Mouse (Mus musculus): ENCODE measurements around the gene Tomm40. TPM values are rescaled to one million over a fixed set of nuclear protein-coding genes. Genes with fewer than 3 reads are reported as not detected.
A peak's percentile ranks its signal among the peaks of the same experiment; 100 is the strongest.

Gene Tomm40
- polyA plus RNA-seq, 1 experiment from 2014 or later: 51.8 TPM

DNA sequence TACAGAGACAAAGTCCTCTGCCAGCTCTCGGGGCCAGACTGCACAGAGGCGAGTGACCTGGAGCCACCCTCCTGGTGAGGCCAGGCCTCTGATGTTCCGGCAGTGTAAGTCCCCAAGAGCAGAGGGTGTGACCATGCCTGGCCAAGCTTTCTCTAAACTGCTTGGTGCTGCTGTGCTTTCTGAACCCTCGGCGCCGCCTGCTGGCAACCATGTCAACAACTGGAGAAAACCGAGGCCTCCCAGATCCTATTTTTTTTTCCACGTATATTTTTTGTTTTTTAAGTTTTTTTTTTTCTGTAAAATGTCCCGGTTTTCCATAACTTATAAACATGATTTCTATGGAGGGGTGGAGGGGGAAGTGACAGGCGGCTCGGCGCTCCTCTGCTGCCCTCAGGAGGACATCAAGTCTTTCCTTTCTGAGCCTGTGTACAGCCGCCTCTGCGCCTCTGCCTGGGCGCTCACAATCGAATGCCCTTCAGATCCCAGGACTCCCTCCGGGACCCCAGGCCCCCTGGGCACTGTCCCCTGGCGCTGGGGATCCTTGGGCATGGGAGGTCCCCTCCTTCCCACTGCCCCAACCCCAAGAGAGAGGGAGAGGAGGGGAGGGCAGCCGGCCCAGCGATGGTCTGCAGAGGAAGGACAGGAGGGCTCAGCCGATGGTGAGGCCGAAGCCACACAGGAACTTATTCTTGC, 14.0 kb downstream of the Tomm40 start:
- Histone ChIP-seq H3K9ac (ENCODE audit: low read depth, low read length) (0 out of 2 replicates have a peak overlapping the region, but pooled peaks have one; percentile 39), H3K27me3 (ENCODE audit: control insufficient read depth, insufficient read depth, low read depth, low read length) (no peaks in the 10 kb centered on the region), H3K4me1 (ENCODE audit: control insufficient read depth, low read depth, low read length) (peaks cover 35% of the 10 kb centered on the region), H3K27ac (ENCODE audit: low read length) (peak overlapping the region; percentile 79), H3K9me3 (replicated peaks; ENCODE audit: control insufficient read depth, low read length) (no peaks in the 10 kb centered on the region), H3K4me2 (ENCODE audit: low read depth, low read length) (no peak overlapping the region), H3K36me3 (ENCODE audit: control insufficient read depth, insufficient read depth) (peaks cover 5% of the 10 kb centered on the region; the same call in 1 of the 2 replicates), H3K4me3 (ENCODE audit: low read depth, low read length) (no peak overlapping the region)
- WGBS (ENCODE audit: insufficient replicate concordance): 16% methylated on average over 22 of the region's 22 CpGs
- ATAC-seq (ENCODE audit: low read depth): peak; percentile 82

DNA sequence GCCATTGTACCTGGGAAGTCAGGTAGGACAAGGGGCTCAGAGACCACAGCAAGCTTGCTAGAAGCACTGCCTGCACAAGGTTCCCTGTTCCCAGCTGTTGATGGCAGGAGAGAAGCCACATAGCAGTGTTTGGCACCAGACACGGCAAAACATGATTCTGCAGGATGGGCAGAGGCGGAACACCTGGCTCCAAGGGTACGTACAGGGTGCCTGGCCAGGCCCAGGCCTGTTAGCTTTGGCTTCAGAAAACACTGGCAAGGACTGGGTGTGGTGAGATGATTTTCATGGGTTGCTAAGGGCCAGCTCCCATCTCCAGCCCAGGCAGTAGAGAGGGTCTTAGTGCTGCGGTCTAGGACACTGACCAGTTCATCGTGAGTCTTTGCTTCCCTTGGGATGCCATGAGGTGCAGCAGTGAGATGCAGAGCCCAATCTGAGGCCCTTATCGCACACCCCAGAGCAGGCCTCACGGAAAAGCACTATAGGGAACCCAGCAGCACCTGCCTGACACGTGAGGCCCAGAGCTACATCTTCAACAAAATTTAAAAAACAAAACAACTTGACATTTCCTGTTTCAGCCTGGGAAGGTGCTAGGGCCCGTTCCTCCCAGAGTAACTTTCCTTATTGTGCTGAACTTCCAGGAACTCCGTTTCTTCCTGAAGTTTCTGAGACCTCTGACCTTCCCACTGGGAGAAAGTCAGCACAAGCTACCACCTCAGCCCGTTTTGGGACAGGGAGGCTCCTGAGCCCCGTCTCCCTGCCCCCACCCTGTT, 14.8 kb downstream of the Tomm40 start:
- WGBS (ENCODE audit: insufficient replicate concordance): 41% methylated on average over 12 of the region's 12 CpGs
- Histone ChIP-seq H3K27ac (ENCODE audit: low read length) (peak overlapping the region; percentile 79), H3K36me3 (ENCODE audit: control insufficient read depth, insufficient read depth) (peaks cover 8% of the 10 kb centered on the region; the same call in 1 of the 2 replicates), H3K4me3 (ENCODE audit: low read depth, low read length) (no peak overlapping the region), H3K4me2 (ENCODE audit: low read depth, low read length) (no peak overlapping the region), H3K27me3 (ENCODE audit: control insufficient read depth, insufficient read depth, low read depth, low read length) (no peaks in the 10 kb centered on the region), H3K9ac (ENCODE audit: low read depth, low read length) (0 out of 2 replicates have a peak overlapping the region, but pooled peaks have one; percentile 5), H3K9me3 (replicated peaks; ENCODE audit: control insufficient read depth, low read length) (no peaks in the 10 kb centered on the region), H3K4me1 (ENCODE audit: control insufficient read depth, low read depth, low read length) (peaks cover 43% of the 10 kb centered on the region)
- no peak; the same call in 1 of the 2 replicates for ATAC-seq (ENCODE audit: low read depth)

DNA sequence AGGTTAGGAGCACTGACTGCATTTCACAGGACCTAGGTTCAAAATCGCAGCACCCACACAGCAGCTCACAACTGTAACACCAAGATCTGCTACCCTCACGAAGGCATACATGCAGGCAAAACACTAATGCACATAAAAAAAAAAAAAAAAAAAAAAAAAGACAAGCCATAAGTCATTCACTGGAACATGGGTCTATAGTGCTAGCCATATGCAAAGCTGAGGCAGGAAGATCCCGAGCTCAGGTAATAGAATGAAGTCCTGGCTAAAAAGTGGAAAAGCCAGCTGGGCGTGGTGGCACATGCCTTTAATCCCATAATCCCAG, 15.4 kb downstream of the Tomm40 start:
- Histone ChIP-seq H3K4me1 (ENCODE audit: control insufficient read depth, low read depth, low read length) (peaks cover 49% of the 10 kb centered on the region), H3K4me3 (ENCODE audit: low read depth, low read length) (no peak overlapping the region), H3K9me3 (replicated peaks; ENCODE audit: control insufficient read depth, low read length) (no peaks in the 10 kb centered on the region), H3K9ac (ENCODE audit: low read depth, low read length) (no peak overlapping the region), H3K27ac (ENCODE audit: low read length) (peak overlapping the region; percentile 79), H3K36me3 (ENCODE audit: control insufficient read depth, insufficient read depth) (peaks cover 8% of the 10 kb centered on the region; the same call in 1 of the 2 replicates), H3K4me2 (ENCODE audit: low read depth, low read length) (no peak overlapping the region), H3K27me3 (ENCODE audit: control insufficient read depth, insufficient read depth, low read depth, low read length) (no peaks in the 10 kb centered on the region)
- no peak for ATAC-seq (ENCODE audit: low read depth)
- WGBS (ENCODE audit: insufficient replicate concordance): 39% methylated on average over 4 of the region's 4 CpGs

DNA sequence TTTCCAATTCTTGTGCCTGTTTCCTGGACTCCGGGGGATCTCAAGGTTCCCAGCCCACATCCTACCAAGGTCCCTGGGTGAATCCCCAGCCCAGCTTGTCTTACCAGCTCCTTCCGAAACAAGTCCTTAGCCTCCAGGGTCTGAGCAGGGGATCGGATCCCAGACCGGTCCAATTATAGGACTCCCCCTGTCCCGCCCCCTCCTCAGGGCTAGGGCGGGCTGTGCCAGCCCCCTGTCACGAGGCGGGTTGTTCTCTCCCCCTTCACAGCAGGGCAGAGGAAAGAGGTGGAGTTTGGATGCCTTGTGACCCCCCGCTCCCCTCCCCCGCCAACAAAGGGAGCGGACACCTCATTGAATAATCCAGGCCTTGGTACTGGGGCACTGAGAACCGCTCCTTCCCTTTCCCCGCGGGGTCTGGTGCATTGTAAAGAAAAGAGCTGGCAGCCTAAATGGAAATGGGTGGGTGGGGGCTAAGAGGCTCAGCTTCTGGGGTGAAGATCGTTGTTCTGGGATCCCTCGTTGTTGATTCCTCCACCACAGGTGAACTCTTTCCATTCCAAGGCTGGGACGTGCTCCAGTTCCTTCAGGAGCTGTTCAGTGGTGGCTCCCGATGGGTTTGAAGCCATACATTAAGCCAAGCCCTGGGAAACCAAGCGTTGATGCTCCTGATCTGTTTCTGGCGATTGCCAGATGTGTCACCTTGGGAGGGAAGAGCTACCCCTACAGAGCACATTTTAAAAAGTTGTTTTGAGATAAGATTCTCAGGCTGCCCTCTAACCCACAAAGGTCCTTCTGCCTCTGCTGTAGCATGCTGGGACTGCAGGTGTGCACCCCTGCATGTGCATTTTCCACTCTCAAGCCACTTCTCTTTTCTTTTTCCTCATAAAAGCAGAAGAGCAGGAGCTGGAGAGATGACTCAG, 16.1 kb downstream of the Tomm40 start, which contains the start of gene Apoe:
Apoe (minus strand) TSS at position 282 of the 920 bp plus-strand sequence.
- peak; percentile 76 for ATAC-seq (ENCODE audit: low read depth)
- H3K4me2 ChIP-seq (ENCODE audit: low read depth, low read length): peak within 1 kb of the TSS; percentile 44
- peak within 1 kb of the TSS; percentile 53 for H3K9ac ChIP-seq (ENCODE audit: low read depth, low read length)
- WGBS (ENCODE audit: insufficient replicate concordance): 1% methylated on average over 20 of the region's 20 CpGs
- no peaks in the 10 kb centered on the region for H3K9me3 ChIP-seq (replicated peaks; ENCODE audit: control insufficient read depth, low read length)
- peaks cover 8% of the 10 kb centered on the region; the same call in 1 of the 2 replicates for H3K36me3 ChIP-seq (ENCODE audit: control insufficient read depth, insufficient read depth)
- H3K4me1 ChIP-seq (ENCODE audit: control insufficient read depth, low read depth, low read length): peaks cover 56% of the 10 kb centered on the region
- H3K27ac ChIP-seq (ENCODE audit: low read length): peak within 1 kb of the TSS; percentile 79
- H3K27me3 ChIP-seq (ENCODE audit: control insufficient read depth, insufficient read depth, low read depth, low read length): no peaks in the 10 kb centered on the region
- peak within 1 kb of the TSS; percentile 59 for H3K4me3 ChIP-seq (ENCODE audit: low read depth, low read length)

DNA sequence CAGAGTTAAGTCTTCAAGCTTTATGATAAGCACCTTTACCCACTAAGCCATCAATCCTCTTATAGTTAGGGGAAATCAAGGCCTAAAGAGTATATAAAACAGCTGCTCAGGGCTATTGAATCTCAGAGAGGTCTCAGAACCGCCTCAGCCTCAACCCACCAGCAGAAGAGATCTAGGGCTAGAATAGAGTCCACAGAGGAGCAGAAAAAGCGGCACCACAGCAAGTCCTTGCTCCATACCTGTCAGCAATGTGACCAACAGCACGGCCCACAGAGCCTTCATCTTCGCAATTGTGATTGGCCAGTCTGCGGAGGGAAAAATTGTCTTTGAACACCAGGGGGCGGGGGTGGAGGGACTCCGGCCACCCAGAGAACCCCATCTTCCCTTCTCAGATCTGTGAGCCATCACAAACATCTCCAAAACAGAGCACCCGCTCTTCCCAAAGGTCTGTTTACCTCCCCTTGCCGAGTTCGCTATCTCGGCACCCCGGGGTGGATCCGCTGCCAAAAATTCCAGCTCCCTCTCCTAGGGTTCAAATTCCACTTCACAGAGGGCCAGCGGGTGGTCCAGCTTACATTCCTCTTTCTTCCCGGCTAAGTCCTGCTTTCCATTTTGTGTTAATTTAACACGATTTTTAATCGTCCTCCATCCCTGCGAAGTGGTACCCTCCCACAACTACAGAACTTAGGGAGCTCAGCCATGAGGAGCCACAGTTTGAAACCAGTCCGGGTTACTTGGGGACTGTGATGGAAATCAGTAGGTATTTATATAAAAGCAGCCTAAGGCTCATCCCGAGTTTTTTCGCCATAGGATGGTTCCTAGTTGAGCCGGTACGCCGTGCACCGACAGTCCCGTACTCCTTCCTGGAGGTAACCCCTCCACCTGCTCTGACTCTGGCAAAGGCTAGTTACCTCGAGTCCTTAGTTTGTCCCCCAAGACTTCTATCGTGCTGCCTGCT, 17.0 kb downstream of the Tomm40 start:
- WGBS (ENCODE audit: insufficient replicate concordance): 2% methylated on average over 28 of the region's 28 CpGs
- H3K9me3 ChIP-seq (replicated peaks; ENCODE audit: control insufficient read depth, low read length): no peaks in the 10 kb centered on the region
- peak overlapping the region; percentile 53 for H3K9ac ChIP-seq (ENCODE audit: low read depth, low read length)
- peak overlapping the region; percentile 71 for H3K27ac ChIP-seq (ENCODE audit: low read length)
- peak overlapping the region; percentile 44 for H3K4me2 ChIP-seq (ENCODE audit: low read depth, low read length)
- H3K4me3 ChIP-seq (ENCODE audit: low read depth, low read length): peak overlapping the region; percentile 59
- no peak for ATAC-seq (ENCODE audit: low read depth)
- H3K27me3 ChIP-seq (ENCODE audit: control insufficient read depth, insufficient read depth, low read depth, low read length): no peaks in the 10 kb centered on the region
- H3K4me1 ChIP-seq (ENCODE audit: control insufficient read depth, low read depth, low read length): peaks cover 57% of the 10 kb centered on the region
- peaks cover 8% of the 10 kb centered on the region; the same call in 1 of the 2 replicates for H3K36me3 ChIP-seq (ENCODE audit: control insufficient read depth, insufficient read depth)

DNA sequence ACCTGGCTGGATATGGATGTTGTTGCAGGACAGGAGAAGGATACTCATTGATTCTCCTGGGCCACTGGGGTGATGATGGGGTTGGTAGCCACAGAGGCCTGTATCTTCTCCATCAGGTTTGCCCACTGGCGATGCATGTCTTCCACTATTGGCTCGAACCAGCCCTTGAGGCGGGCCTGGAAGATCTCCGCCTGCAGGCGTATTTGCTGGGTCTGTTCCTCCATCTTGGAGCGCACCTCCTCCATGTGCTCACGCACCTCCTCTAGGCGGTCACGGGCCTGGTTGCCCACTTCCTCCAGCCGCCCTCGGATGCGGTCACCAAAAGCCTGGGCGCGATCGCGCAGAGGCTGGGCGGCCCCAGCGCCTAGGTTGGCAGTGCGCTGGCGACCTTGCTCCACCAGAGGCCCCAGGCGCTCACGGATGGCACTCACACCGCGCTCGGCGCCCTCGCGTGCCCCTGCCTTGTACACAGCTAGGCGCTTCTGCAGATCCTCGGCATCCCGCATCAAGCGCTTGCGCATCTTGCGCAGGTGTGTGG, 18.8 kb downstream of the Tomm40 start:
- no peak overlapping the region for H3K9ac ChIP-seq (ENCODE audit: low read depth, low read length)
- H3K27ac ChIP-seq (ENCODE audit: low read length): no peak overlapping the region

DNA sequence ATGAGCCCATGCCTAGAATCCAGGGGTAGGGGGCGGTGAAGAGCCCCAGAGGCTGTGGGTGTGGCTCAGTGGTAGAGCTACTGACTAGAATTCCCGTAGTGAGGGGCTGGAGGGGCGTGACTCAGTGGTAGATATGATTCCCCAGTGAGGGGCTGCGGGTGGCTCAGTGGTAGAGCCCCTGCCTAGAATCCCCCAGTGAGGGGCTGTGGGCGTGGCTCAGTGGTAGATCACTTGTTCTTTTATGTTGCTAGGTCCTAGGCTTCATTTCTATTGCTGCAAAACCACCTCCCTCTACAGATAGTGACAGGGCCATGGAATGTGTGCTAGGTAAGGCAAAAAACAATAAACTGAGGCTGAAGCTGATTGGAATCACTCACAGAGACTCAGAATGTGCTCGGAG, 19.4 kb downstream of the Tomm40 start:
- Histone ChIP-seq H3K4me3 (ENCODE audit: low read depth, low read length) (no peak overlapping the region; the same call in 1 of the 2 replicates), H3K4me2 (ENCODE audit: low read depth, low read length) (peak overlapping the region; percentile 44; the same call in 1 of the 2 replicates), H3K27me3 (ENCODE audit: control insufficient read depth, insufficient read depth, low read depth, low read length) (no peaks in the 10 kb centered on the region), H3K27ac (ENCODE audit: low read length) (peak overlapping the region; percentile 75; the same call in 1 of the 2 replicates), H3K9ac (ENCODE audit: low read depth, low read length) (no peak overlapping the region), H3K9me3 (replicated peaks; ENCODE audit: control insufficient read depth, low read length) (no peaks in the 10 kb centered on the region), H3K4me1 (ENCODE audit: control insufficient read depth, low read depth, low read length) (peaks cover 50% of the 10 kb centered on the region), H3K36me3 (ENCODE audit: control insufficient read depth, insufficient read depth) (peaks cover 8% of the 10 kb centered on the region; the same call in 1 of the 2 replicates)
- ATAC-seq (ENCODE audit: low read depth): no peak
- WGBS (ENCODE audit: insufficient replicate concordance): 41% methylated on average over 6 of the region's 6 CpGs

More for the DNA sequence above, 18.8 kb downstream of the Tomm40 start:
- no peaks in the 10 kb centered on the region for H3K27me3 ChIP-seq (ENCODE audit: control insufficient read depth, insufficient read depth, low read depth, low read length)
- H3K4me2 ChIP-seq (ENCODE audit: low read depth, low read length): peak overlapping the region; percentile 44
- no peaks in the 10 kb centered on the region for H3K9me3 ChIP-seq (replicated peaks; ENCODE audit: control insufficient read depth, low read length)
- WGBS (ENCODE audit: insufficient replicate concordance): 85% methylated on average over 34 of the region's 34 CpGs
- ATAC-seq (ENCODE audit: low read depth): no peak
- H3K36me3 ChIP-seq (ENCODE audit: control insufficient read depth, insufficient read depth): peaks cover 8% of the 10 kb centered on the region; the same call in 1 of the 2 replicates
- peaks cover 53% of the 10 kb centered on the region for H3K4me1 ChIP-seq (ENCODE audit: control insufficient read depth, low read depth, low read length)
- H3K4me3 ChIP-seq (ENCODE audit: low read depth, low read length): peak overlapping the region; percentile 59
